Mouse (Mus musculus) T-helper 1 cell (primary cell): ENCODE results near the gene Hif3a.
"Not testable (repeated sequence)": the region's sequence is repeated elsewhere in the genome, so short reads cannot be mapped to it uniquely, and the experiment has no call there.

ENCODE experiments used
- in situ Hi-C: fragments of 300-600 bp; cut with MboI, MseI; formaldehyde crosslinking; loops from one replicate; pipeline ENCODE4 v1.15.1; 2025; ENCODE audit warnings: high pct_unique_total_duplicates

Hif3a gene

GRCm38 (mm10) chr7:17062389-17062788 lies at the start of gene Hif3a:
Gene Hif3a, minus strand, starts transcription at chr7:17062427.
- in situ Hi-C loops = no loop called here

GRCm38 (mm10) chr7:17101631-17102030 lies 39.4 kb upstream of the Hif3a start:
- in situ Hi-C loops = not testable (repeated sequence)

DNA sequence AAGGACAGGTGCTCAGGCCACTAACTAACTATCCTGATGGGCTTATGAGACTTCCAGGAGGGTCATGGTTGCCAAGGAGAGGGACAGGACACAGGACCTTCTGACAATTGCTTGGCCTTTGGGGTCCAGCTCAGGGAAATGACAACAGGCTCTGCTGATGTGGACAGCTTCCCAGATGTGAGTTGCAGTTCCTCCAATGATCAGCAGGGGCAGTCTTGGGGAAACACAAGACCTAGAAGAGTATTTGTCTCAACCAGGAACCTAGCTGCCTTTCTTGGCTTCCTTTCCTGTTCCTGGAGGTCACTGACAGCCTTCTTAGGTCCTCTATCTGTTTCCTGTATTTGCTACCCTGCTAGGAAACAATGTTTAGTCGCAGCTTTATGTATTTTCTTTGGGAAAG lies 29.1 kb upstream of the Hif3a start:
- in situ Hi-C loops = no loop called here

GRCm38 (mm10) chr7:17090058-17090585 lies 27.9 kb upstream of the Hif3a start:
- in situ Hi-C loops = no loop called here

- in situ Hi-C loops = no loop called here
Observed at GRCm38 (mm10) chr7:17087731-17088130, 25.5 kb upstream of the Hif3a start.

DNA sequence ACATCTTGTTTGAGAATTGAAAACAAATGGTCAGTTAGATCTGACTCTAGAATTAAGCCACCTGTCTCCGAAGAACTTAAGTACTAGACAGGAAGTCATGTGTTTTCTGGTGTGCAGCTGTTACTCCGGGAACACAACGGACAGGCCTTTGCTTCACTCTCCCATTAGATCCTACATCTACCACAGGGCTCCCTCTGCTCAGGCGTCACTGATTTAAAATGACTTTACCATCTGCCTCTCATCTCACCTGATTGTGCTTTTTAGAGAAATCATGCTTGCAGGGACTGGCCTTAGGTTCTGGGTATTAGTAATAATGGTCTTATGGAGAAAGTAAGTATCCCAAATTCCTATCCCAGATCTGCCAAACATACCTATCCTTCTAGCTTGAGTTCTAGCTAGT lies 20.5 kb upstream of the Hif3a start:
- in situ Hi-C loops = no loop called here

DNA sequence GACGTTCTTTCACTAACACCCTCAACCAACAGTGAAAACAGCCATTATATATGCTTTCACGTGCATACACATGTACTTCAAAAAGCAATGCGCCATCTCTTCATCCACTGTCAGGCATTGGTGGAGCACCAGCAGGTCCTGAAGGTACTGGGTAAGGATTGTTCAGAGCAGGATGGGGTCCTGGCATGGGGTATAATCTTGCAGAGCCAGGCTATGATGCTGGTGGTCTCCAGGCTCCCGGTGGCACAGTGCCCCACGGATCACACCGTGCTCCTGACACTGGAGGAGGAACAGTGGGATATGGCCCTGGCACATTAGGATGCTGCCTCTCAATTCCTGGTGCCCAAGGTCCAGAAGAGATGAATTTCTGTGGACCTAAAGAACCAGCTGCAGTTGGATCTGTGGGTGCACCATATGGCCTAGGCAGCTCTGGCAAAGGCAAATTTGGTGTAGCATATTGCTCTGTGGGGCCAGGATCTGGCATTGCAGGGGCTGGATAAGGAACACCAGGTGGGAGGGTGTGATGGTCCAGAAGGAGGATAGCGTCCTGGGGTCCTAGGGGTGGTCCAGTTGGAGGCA lies 15.9 kb upstream of the Hif3a start:
- in situ Hi-C loops = no loop called here

DNA sequence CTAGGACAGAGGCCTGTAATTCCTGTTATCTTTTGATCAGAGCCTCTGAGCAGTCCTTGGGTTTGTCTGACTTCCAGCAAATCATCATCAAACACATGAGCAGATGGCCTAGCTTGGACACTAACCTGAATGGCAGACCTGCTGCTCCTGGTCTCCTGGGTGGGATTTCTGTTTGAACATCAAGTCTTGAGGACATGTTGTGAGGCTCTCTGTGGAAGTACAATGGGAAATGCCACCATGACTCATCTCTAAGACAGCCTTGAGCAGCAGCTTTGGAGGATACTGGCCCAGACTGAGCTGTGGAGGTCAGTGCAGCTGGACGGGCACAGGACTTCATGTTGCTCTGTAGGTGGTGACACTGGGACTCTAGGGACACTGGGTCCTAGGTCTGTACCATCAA lies 14.3 kb upstream of the Hif3a start:
- in situ Hi-C loops = no loop called here

- in situ Hi-C loops = no loop called here
Observed at GRCm38 (mm10) chr7:17073904-17074615, 11.8 kb upstream of the Hif3a start, which contains the start of gene Psg16. Gene Psg16, plus strand, starts transcription at chr7:17074040.

GRCm38 (mm10) chr7:17073513-17073903 lies 11.3 kb upstream of the Hif3a start:
- in situ Hi-C loops = no loop called here

DNA sequence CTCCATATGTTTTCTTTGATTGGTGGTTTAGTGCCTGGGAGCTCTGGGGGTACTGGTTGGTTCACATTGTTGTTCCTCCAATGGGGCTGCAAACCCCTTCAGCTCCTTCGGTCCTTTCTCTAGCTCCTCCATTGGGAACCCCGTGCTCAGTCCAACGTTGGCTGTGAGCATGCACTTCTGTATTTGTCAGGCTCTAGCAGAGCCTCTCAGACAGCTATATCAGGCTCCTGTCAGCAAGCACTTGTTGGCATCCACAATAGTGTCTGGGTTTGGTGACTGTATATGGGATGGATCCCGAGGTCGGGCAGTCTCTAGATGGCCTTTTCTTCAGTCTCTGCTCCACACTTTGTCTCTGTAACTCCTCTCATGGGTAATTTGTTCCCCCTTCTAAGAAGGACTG lies 5.4 kb upstream of the Hif3a start:
- in situ Hi-C loops = not testable (repeated sequence)

GRCm38 (mm10) chr7:17067000-17067399 lies 4.8 kb upstream of the Hif3a start:
- in situ Hi-C loops = no loop called here

GRCm38 (mm10) chr7:17066412-17066811 lies 4.2 kb upstream of the Hif3a start:
- in situ Hi-C loops = no loop called here

GRCm38 (mm10) chr7:17065620-17066019 lies 3.4 kb upstream of the Hif3a start:
- in situ Hi-C loops = no loop called here

- in situ Hi-C loops = no loop called here
Observed at GRCm38 (mm10) chr7:17062845-17063244, 618 bp upstream of the Hif3a start.

- in situ Hi-C loops = no loop called here
Observed at GRCm38 (mm10) chr7:17060782-17061605, 1.2 kb downstream of the Hif3a start.

DNA sequence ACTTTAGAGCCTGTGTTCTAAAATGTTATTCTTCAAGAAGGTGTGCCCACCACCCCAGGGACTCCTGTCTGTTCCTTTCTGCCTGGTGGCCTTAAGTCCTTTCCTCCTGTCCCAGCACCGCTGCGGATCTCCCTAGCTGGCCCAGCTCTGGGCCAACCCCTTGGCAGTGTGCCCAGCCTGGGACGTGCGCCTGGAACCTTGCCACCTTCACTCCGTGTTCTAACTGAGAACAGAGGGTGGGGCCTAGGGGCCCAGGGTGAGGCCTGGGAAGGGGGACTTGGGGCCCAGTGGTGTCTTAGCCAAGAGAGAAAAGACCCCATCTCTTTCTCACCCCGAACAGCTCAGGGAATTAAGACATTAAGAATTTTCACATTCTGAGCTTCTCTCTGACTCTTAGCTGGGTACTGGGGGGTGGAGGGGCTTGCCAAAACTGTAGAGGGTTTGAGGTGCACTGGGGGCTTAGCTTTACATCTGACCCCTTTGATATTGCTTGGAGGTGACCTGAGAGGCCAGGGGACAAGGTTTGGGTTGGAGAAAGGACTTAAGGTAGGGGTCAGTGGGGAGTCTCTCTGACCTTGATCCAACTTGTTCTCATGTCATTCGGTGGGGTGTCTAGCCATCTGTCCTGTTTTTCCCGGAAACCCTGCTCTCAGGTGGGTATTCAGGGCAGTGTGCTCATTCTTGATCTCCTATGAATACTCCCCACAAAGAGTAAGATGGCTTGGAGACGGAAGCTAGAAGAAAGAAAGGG lies 2.0 kb downstream of the Hif3a start:
- in situ Hi-C loops = no loop called here

GRCm38 (mm10) chr7:17059463-17059844 lies 2.8 kb downstream of the Hif3a start:
- in situ Hi-C loops = loop anchor here (5.0 kb wide), 2 partner anchors 37 to 107 kb away; no protein-coding TSS in a partner anchor

DNA sequence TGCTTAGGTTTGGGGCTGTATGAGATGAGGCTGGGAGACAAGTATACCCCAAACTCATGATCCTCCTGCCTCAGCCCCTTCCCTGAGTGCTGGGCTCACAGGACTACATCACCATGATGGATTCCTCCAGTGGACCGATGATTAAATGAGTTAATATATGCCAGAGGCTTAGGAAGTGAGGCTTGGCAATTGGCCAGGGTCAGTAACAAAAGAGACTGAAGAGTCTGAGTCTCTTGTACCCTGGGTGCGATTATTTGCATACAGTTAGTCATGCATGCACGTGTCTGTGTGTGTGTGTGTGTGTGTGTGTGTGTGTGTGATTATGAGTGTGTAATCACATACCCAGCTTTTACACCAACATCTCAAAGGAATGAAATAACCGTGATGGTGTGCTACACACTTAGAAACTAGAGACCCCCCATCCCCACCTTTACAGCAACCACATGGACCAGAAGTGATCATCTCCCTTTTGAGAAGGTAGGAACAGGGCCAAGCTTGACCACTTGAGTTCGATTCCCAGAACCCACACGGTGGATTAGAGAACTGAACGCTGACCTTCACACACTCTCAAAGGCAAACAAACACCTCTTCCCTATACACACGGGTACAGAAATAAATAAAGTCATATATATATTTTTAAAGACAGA lies 3.3 kb downstream of the Hif3a start:
- in situ Hi-C loops = loop anchor here (5.0 kb wide), 2 partner anchors 37 to 107 kb away; no protein-coding TSS in a partner anchor

DNA sequence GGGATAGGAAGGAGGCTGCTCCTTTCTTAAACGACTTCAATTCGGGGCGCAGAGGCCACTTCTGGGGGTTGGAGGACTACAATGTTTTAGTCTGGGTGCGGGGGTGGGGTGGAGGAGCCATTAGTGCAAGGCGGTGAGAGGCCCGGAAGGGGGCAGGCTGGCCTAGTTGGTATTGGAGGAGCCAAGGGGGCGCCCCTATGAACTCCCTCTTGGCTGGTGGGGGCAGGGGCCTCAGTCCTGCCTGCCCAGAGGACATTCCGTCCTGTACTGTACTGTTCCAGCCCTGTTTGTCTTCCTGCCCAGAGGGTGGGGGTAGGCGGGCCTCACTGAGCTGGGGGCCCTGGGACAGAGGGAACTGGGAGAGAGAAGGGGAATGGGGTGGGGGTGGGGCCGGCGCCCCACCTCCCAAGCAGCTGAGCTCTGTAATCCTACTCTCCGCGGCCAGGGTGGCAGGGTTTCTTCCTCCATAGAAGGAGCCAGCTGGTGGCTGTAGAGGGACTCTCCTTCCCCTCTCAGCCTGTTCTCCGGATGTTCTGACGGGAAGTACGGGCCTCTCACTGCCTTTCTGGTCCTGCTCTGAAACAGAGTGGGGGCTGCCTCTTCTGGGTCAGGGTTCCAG lies 4.0 kb downstream of the Hif3a start:
- in situ Hi-C loops = loop anchor here (5.0 kb wide), 2 partner anchors 36 to 106 kb away; no protein-coding TSS in a partner anchor
